Mouse (Mus musculus) kidney, embryonic 16.5 days (tissue): ENCODE data around the gene Flcn. TPM values are rescaled to one million over a fixed set of nuclear protein-coding genes. Genes with fewer than 3 reads are reported as not detected.

Experiments used
- ATAC-seq: fragments of 200-750 bp; cut with Nextera tagmentation; 2 replicates; pipeline ENCODE4 v1.8.0; 2017; ENCODE audit warnings: moderate TSS enrichment; ENCODE audit not compliant: low FRiP score, low TSS enrichment
- H3K27ac ChIP-seq: fragments of 300-500 bp; sonication (generic); 2 replicates; pipeline ENCODE4 v1.5.1; 2014; ENCODE audit warnings: low read length
- H3K27me3 ChIP-seq: fragments of 300-500 bp; sonication (generic); 2 replicates; pipeline ENCODE4 v1.6.1; 2014; ENCODE audit warnings: low read length, control low read depth, mixed read lengths; ENCODE audit not compliant: insufficient read depth
- H3K36me3 ChIP-seq: fragments of 300-500 bp; sonication (generic); 2 replicates; pipeline ENCODE4 v1.6.1; 2014; ENCODE audit warnings: low read length, control low read depth, mixed read lengths; ENCODE audit not compliant: insufficient read depth
- H3K4me1 ChIP-seq: fragments of 300-500 bp; sonication (generic); 2 replicates; pipeline ENCODE4 v1.6.1; 2014; ENCODE audit warnings: low read length, control low read depth, mixed read lengths; ENCODE audit not compliant: insufficient read depth
- H3K4me2 ChIP-seq: fragments of 300-500 bp; sonication (generic); replicated peaks from 2 replicates; pipeline ENCODE4 v1.6.1; 2014; ENCODE audit warnings: low read depth, low read length
- H3K4me3 ChIP-seq: fragments of 300-500 bp; sonication (generic); 2 replicates; pipeline ENCODE4 v1.5.1; 2014; ENCODE audit warnings: mild to moderate bottlenecking, low read length
- H3K9ac ChIP-seq: fragments of 300-500 bp; sonication (generic); replicated peaks from 2 replicates; pipeline ENCODE4 v1.6.1; 2014; ENCODE audit warnings: low read length
- H3K9me3 ChIP-seq: fragments of 300-500 bp; sonication (generic); 2 replicates; pipeline ENCODE4 v1.6.1; 2016; ENCODE audit warnings: low read length, control low read depth
- WGBS: fragments of 180-500 bp; shearing (Covaris S2); extraction: QIAGEN DNeasy Blood & Tissue Kit; methylation state at CpG from one replicate; pipeline ENCODE4 v1.1.7; 2014; 5-methylcytosine and 5-hydroxymethylcytosine counted together
- polyA plus RNA-seq: library from polyadenylated mRNA; unstranded; fragments of >200 nt; fragmentation: Nextera tagmentation; extraction: Ambion mirVana; gene quantifications from 2 replicates; pipeline ENCODE4 v1.2.1, GENCODE M21; 2015

The Flcn gene
- polyA plus RNA-seq, 1 experiment from 2014 or later: 41.5 TPM

- no peak for ATAC-seq
- Histone ChIP-seq H3K36me3 (peaks cover 75% of the 10 kb centered on the region), H3K9me3 (no peaks in the 10 kb centered on the region), H3K4me1 (no peaks in the 10 kb centered on the region), H3K9ac (no peak overlapping the region), H3K4me3 (no peak overlapping the region), H3K27ac (no peak overlapping the region), H3K27me3 (no peaks in the 10 kb centered on the region), H3K4me2 (no peak overlapping the region)
- WGBS: 91% methylated on average over 9 of the region's 9 CpGs
Measured at GRCm38 (mm10) chr11:59758191-59758985, 51.4 kb downstream of the Flcn start.

GRCm38 (mm10) chr11:59756351-59756750 is 53.5 kb downstream of the Flcn start:
- Histone ChIP-seq H3K27me3 (no peaks in the 10 kb centered on the region), H3K9ac (no peak overlapping the region), H3K4me2 (no peak overlapping the region), H3K4me1 (no peaks in the 10 kb centered on the region), H3K4me3 (no peak overlapping the region), H3K27ac (no peak overlapping the region), H3K36me3 (peaks cover 87% of the 10 kb centered on the region), H3K9me3 (no peaks in the 10 kb centered on the region)
- ATAC-seq: no peak
- WGBS: 89% methylated on average over 4 of the region's 4 CpGs

DNA sequence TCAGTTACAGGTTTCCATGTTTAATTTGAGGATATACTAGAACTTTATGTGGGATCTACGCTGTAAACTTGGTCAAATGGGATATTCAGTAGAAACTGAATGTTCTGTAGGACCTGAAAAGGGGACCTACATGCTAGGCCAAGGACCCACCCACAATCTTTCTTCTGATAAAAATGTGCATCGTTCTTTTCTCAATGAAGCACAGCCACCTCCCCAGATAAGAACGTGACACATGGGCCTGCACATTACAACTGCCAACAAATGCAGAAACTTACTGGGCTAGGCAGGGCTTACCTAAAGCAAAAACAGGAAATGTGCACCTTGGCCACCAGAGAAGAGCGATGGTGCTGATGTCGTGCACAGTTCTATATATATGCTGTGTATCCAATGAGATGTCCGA is 55.3 kb downstream of the Flcn start:
- Histone ChIP-seq H3K9ac (no peak overlapping the region), H3K27ac (no peak overlapping the region), H3K4me1 (no peaks in the 10 kb centered on the region), H3K4me3 (no peak overlapping the region), H3K27me3 (no peaks in the 10 kb centered on the region), H3K36me3 (peaks cover 86% of the 10 kb centered on the region), H3K9me3 (no peaks in the 10 kb centered on the region), H3K4me2 (no peak overlapping the region)
- no peak for ATAC-seq
- 96% methylated on average over 6 of the region's 6 CpGs for whole genome bisulfite sequencing

DNA sequence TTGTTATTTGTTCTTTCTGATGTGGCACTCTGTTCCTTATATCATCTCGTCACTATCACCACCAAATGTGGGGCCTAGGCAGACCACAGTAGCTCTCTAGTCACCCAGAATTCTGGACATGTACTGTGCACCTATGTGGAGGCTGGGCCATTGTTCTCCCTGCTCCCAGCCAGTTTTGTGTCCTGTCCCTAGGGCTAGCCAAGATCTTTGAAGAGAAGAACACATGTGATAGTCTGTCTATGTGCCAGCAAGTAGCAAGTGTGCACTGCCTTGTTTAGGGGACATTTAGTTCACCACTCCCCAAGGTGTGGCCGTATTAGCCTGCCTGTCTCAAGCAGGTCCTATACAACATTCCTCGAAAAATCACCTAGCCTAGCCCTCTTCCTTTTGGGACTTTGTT is 60.8 kb downstream of the Flcn start:
- ATAC-seq: no peak
- H3K4me3 ChIP-seq: no peak overlapping the region
- H3K27ac ChIP-seq: no peak overlapping the region
- H3K27me3 ChIP-seq: no peaks in the 10 kb centered on the region
- 96% methylated on average over 3 of the region's 3 CpGs for WGBS
- H3K9ac ChIP-seq: no peak overlapping the region
- H3K4me1 ChIP-seq: no peaks in the 10 kb centered on the region
- peaks cover 67% of the 10 kb centered on the region for H3K36me3 ChIP-seq
- H3K4me2 ChIP-seq: no peak overlapping the region
- H3K9me3 ChIP-seq: no peaks in the 10 kb centered on the region

GRCm38 (mm10) chr11:59746614-59747013 is 63.2 kb downstream of the Flcn start:
- H3K9me3 ChIP-seq: no peaks in the 10 kb centered on the region
- no peak for ATAC-seq
- H3K27me3 ChIP-seq: no peaks in the 10 kb centered on the region
- no peak overlapping the region for H3K4me2 ChIP-seq
- H3K27ac ChIP-seq: no peak overlapping the region
- H3K4me3 ChIP-seq: no peak overlapping the region
- no peaks in the 10 kb centered on the region for H3K4me1 ChIP-seq
- WGBS: 91% methylated on average over 2 of the region's 2 CpGs
- H3K9ac ChIP-seq: no peak overlapping the region
- H3K36me3 ChIP-seq: peaks cover 67% of the 10 kb centered on the region

GRCm38 (mm10) chr11:59745851-59746250 is 64.0 kb downstream of the Flcn start:
- no peak for ATAC-seq
- no peak overlapping the region for H3K27ac ChIP-seq
- H3K36me3 ChIP-seq: peaks cover 65% of the 10 kb centered on the region
- H3K9me3 ChIP-seq: no peaks in the 10 kb centered on the region
- 81% methylated on average over 5 of the region's 5 CpGs for whole genome bisulfite sequencing
- H3K4me2 ChIP-seq: no peak overlapping the region
- no peaks in the 10 kb centered on the region for H3K27me3 ChIP-seq
- H3K9ac ChIP-seq: no peak overlapping the region
- no peaks in the 10 kb centered on the region for H3K4me1 ChIP-seq
- no peak overlapping the region for H3K4me3 ChIP-seq

- H3K4me2 ChIP-seq: no peak overlapping the region
Measured at GRCm38 (mm10) chr11:59744374-59744773, 65.4 kb downstream of the Flcn start.

GRCm38 (mm10) chr11:59743712-59744111 is 66.1 kb downstream of the Flcn start:
- H3K4me1 ChIP-seq: no peaks in the 10 kb centered on the region
- 100% methylated on average over 1 of the region's 1 CpGs for WGBS
- no peaks in the 10 kb centered on the region for H3K27me3 ChIP-seq
- H3K4me3 ChIP-seq: no peak overlapping the region
- H3K36me3 ChIP-seq: peaks cover 52% of the 10 kb centered on the region
- H3K9me3 ChIP-seq: no peaks in the 10 kb centered on the region
- H3K4me2 ChIP-seq: no peak overlapping the region
- no peak overlapping the region for H3K27ac ChIP-seq
- no peak overlapping the region for H3K9ac ChIP-seq
- no peak for ATAC-seq

More at GRCm38 (mm10) chr11:59744374-59744773, 65.4 kb downstream of the Flcn start:
- Histone ChIP-seq H3K27me3 (no peaks in the 10 kb centered on the region), H3K9ac (no peak overlapping the region), H3K36me3 (peaks cover 58% of the 10 kb centered on the region), H3K4me1 (no peaks in the 10 kb centered on the region), H3K4me3 (no peak overlapping the region), H3K9me3 (no peaks in the 10 kb centered on the region), H3K27ac (no peak overlapping the region)
- WGBS: 90% methylated on average over 4 of the region's 4 CpGs
- no peak for ATAC-seq

- Histone ChIP-seq H3K4me3 (no peak overlapping the region), H3K4me1 (no peaks in the 10 kb centered on the region), H3K27me3 (no peaks in the 10 kb centered on the region), H3K9ac (no peak overlapping the region), H3K4me2 (no peak overlapping the region), H3K27ac (no peak overlapping the region), H3K9me3 (no peaks in the 10 kb centered on the region), H3K36me3 (peaks cover 53% of the 10 kb centered on the region)
- WGBS: 92% methylated on average over 2 of the region's 2 CpGs
- ATAC-seq: no peak
Measured at GRCm38 (mm10) chr11:59743307-59743706, 66.5 kb downstream of the Flcn start.

DNA sequence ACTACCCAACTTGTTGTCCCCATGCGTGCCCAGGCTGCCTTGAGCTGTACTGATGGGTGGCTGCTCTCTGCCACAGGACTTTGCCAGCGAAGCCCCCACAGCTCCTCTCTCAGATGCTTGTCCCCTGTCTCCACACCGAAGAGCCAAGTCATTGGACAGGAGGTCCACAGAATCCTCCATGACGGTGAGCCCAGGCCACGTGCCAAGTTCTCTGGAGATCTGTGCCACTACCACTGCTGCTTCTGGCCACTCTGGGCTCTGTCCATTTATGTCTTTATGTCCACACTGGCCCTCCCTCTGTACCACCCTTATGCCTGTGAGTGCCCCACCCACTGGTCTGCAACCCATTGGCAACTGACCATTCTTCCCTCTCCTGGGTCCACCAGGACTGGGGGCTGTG is 67.9 kb downstream of the Flcn start:
- H3K36me3 ChIP-seq: peaks cover 61% of the 10 kb centered on the region
- H3K27me3 ChIP-seq: no peaks in the 10 kb centered on the region
- ATAC-seq: no peak
- H3K4me1 ChIP-seq: no peaks in the 10 kb centered on the region
- H3K9ac ChIP-seq: no peak overlapping the region
- no peak overlapping the region for H3K27ac ChIP-seq
- 89% methylated on average over 5 of the region's 5 CpGs for WGBS
- H3K9me3 ChIP-seq: no peaks in the 10 kb centered on the region
- H3K4me3 ChIP-seq: no peak overlapping the region
- H3K4me2 ChIP-seq: no peak overlapping the region
